Mouse (Mus musculus) liver, postnatal 0 days (tissue): ENCODE results near the gene Utrn. TPM values are rescaled to one million over a fixed set of nuclear protein-coding genes. Genes with fewer than 3 reads are reported as not detected.

Experiments used
- ATAC-seq: fragments of 200-750 bp; cut with Nextera tagmentation; 2 replicates; pipeline ENCODE4 v1.8.0; 2017; ENCODE audit warnings: mild to moderate bottlenecking, moderate library complexity
- DNase-seq: peaks from one replicate; pipeline ENCODE4 v3.0.0-alpha.2; 2016
- H3K27ac ChIP-seq: fragments of 300-500 bp; sonication (generic); 2 replicates; pipeline ENCODE4 v1.5.1; 2014; ENCODE audit warnings: antibody characterized with exemption, moderate library complexity, mild to moderate bottlenecking, low read depth
- H3K27me3 ChIP-seq: fragments of 300-500 bp; sonication (generic); 2 replicates; pipeline ENCODE4 v1.6.1; 2014; ENCODE audit warnings: low read length, control low read depth, mixed read lengths; ENCODE audit not compliant: insufficient read depth
- H3K36me3 ChIP-seq: fragments of 300-500 bp; sonication (generic); replicated peaks from 2 replicates; pipeline ENCODE4 v1.6.1; 2014; ENCODE audit warnings: mild to moderate bottlenecking, control low read depth, low read length, moderate library complexity, mixed read lengths; ENCODE audit not compliant: insufficient read depth
- H3K4me1 ChIP-seq: fragments of 300-500 bp; sonication (generic); 2 replicates; pipeline ENCODE4 v1.6.1; 2014; ENCODE audit warnings: antibody characterized with exemption, mild to moderate bottlenecking, control low read depth; ENCODE audit not compliant: insufficient read depth
- H3K4me2 ChIP-seq: fragments of 300-500 bp; sonication (generic); 2 replicates; pipeline ENCODE4 v1.6.1; 2014; ENCODE audit warnings: low read depth, mild to moderate bottlenecking, low read length, moderate library complexity, mixed read lengths
- H3K4me3 ChIP-seq: fragments of 300-500 bp; sonication (generic); 2 replicates; pipeline ENCODE4 v1.5.1; 2014; ENCODE audit warnings: low read depth, low read length
- H3K9ac ChIP-seq: fragments of 300-500 bp; sonication (generic); replicated peaks from 2 replicates; pipeline ENCODE4 v1.6.1; 2014; ENCODE audit warnings: mild to moderate bottlenecking, moderate library complexity
- H3K9me3 ChIP-seq: fragments of 300-500 bp; sonication (generic); 2 replicates; pipeline ENCODE4 v1.6.1; 2016; ENCODE audit warnings: mild to moderate bottlenecking, control low read depth, low read length, mixed read lengths
- CTCF ChIP-seq: sonication (generic); IDR thresholded peaks from 2 replicates; pipeline ENCODE4 v1.5.1; 2016; ENCODE audit warnings: antibody characterized with exemption, low read depth
- EP300 ChIP-seq: IDR thresholded peaks from 2 replicates; pipeline ENCODE4 v1.6.1; 2016; ENCODE audit warnings: antibody characterized with exemption, low read depth, mild to moderate bottlenecking
- WGBS: fragments of 180-500 bp; shearing (Covaris S2); extraction: QIAGEN DNeasy Blood & Tissue Kit; methylation state at CpG from one replicate; pipeline ENCODE4 v1.1.7; 2014; ENCODE audit not compliant: insufficient replicate concordance; 5-methylcytosine and 5-hydroxymethylcytosine counted together
- polyA plus RNA-seq: library from polyadenylated mRNA; unstranded; fragments of >200 nt; fragmentation: Nextera tagmentation; extraction: Ambion mirVana; gene quantifications from 2 replicates; pipeline ENCODE4 v1.2.1, GENCODE M21; 2015

Utrn gene
- polyA plus RNA-seq, 1 experiment from 2014 or later, result 9.7 TPM

- H3K4me3 ChIP-seq, result no peak overlapping the region
- no peak overlapping the region for H3K9ac ChIP-seq
- TF ChIP-seq EP300 (no peak), CTCF (no peak)
- no peak for DNase-seq
- no peaks in the 10 kb centered on the region for H3K4me1 ChIP-seq
- no peak overlapping the region for H3K27ac ChIP-seq
- H3K36me3 ChIP-seq, result no peaks in the 10 kb centered on the region; the same call in 1 of the 2 replicates
- no peak overlapping the region for H3K4me2 ChIP-seq
- no peaks in the 10 kb centered on the region for H3K27me3 ChIP-seq
- ATAC-seq, result no peak
- no peaks in the 10 kb centered on the region for H3K9me3 ChIP-seq
Observed at GRCm38 (mm10) chr10:12430399-12430798, 438.8 kb downstream of the Utrn start.

- Histone ChIP-seq H3K27me3 (no peaks in the 10 kb centered on the region), H3K36me3 (no peaks in the 10 kb centered on the region), H3K4me3 (no peak overlapping the region), H3K27ac (no peak overlapping the region), H3K9me3 (no peaks in the 10 kb centered on the region), H3K4me2 (no peak overlapping the region), H3K9ac (no peak overlapping the region), H3K4me1 (no peaks in the 10 kb centered on the region)
- no peak for TF ChIP-seq CTCF
- no peak for TF ChIP-seq EP300
- no peak for DNase-seq
- 82% methylated on average over 8 of the region's 8 CpGs for whole genome bisulfite sequencing
- ATAC-seq, result no peak
Observed at GRCm38 (mm10) chr10:12426866-12427265, 442.3 kb downstream of the Utrn start.

- H3K4me1 ChIP-seq, result no peaks in the 10 kb centered on the region
- H3K27me3 ChIP-seq, result no peaks in the 10 kb centered on the region
- whole genome bisulfite sequencing, result 68% methylated on average over 2 of the region's 2 CpGs
- H3K9me3 ChIP-seq, result no peaks in the 10 kb centered on the region
- ATAC-seq (no peak), DNase-seq (no peak)
- H3K36me3 ChIP-seq, result no peaks in the 10 kb centered on the region
- H3K4me3 ChIP-seq, result no peak overlapping the region
- no peak overlapping the region for H3K4me2 ChIP-seq
- no peak overlapping the region for H3K27ac ChIP-seq
- no peak overlapping the region for H3K9ac ChIP-seq
- TF ChIP-seq CTCF (no peak), EP300 (no peak)
Observed at GRCm38 (mm10) chr10:12424944-12425343, 444.2 kb downstream of the Utrn start.

GRCm38 (mm10) chr10:12423994-12424725, 445.0 kb downstream of the Utrn start:
- no peak for DNase-seq
- H3K36me3 ChIP-seq, result no peaks in the 10 kb centered on the region
- no peak for TF ChIP-seq EP300
- no peak for TF ChIP-seq CTCF
- no peak overlapping the region for H3K9ac ChIP-seq
- H3K27me3 ChIP-seq, result no peaks in the 10 kb centered on the region
- H3K4me3 ChIP-seq, result no peak overlapping the region
- no peaks in the 10 kb centered on the region for H3K4me1 ChIP-seq
- whole genome bisulfite sequencing, result 82% methylated on average over 7 of the region's 7 CpGs
- H3K4me2 ChIP-seq, result no peak overlapping the region
- no peak overlapping the region for H3K27ac ChIP-seq
- ATAC-seq, result no peak
- H3K9me3 ChIP-seq, result no peaks in the 10 kb centered on the region

- DNase-seq, result no peak
- TF ChIP-seq EP300 (no peak), CTCF (no peak)
- WGBS, result 80% methylated on average over 3 of the region's 3 CpGs
- ATAC-seq, result no peak
- Histone ChIP-seq H3K9me3 (no peaks in the 10 kb centered on the region), H3K27me3 (no peaks in the 10 kb centered on the region), H3K36me3 (0 out of 2 replicates have a peak, but pooled peaks cover 2% of the 10 kb centered on the region), H3K4me3 (no peak overlapping the region), H3K4me1 (no peaks in the 10 kb centered on the region), H3K4me2 (no peak overlapping the region), H3K27ac (no peak overlapping the region), H3K9ac (no peak overlapping the region)
Observed at GRCm38 (mm10) chr10:12414967-12415366, 454.2 kb downstream of the Utrn start.

GRCm38 (mm10) chr10:12406338-12407110, 462.6 kb downstream of the Utrn start:
- Histone ChIP-seq H3K4me3 (no peak overlapping the region), H3K9me3 (no peaks in the 10 kb centered on the region), H3K27ac (no peak overlapping the region), H3K4me2 (no peak overlapping the region), H3K36me3 (no peaks in the 10 kb centered on the region; the same call in 1 of the 2 replicates), H3K27me3 (no peaks in the 10 kb centered on the region), H3K4me1 (no peaks in the 10 kb centered on the region), H3K9ac (no peak overlapping the region)
- DNase-seq, result no peak
- no peak for ATAC-seq
- WGBS, result 82% methylated on average over 12 of the region's 12 CpGs
- TF ChIP-seq EP300 (no peak), CTCF (no peak)
